Mouse (Mus musculus) monocyte, adult 5-6 weeks (primary cell): Measurements from ENCODE around the gene Brat1. TPM values are rescaled to one million over a fixed set of nuclear protein-coding genes. Genes with fewer than 3 reads are reported as not detected.
"Not testable (repeated sequence)": the region's sequence is repeated elsewhere in the genome, so short reads cannot be mapped to it uniquely, and the experiment has no call there.

Experiments used
- ATAC-seq: fragments of 153-309, 156-312 bp; replicated peaks from 2 replicates; pipeline ENCODE4 v1.8.0; 2017; ENCODE audit warnings: mild to moderate bottlenecking; ENCODE audit not compliant: low TSS enrichment, insufficient number of reproducible peaks, severe bottlenecking, poor library complexity, low FRiP score
- total RNA-seq: library from RNA; stranded (forward); fragments of 200-1000, 200-491, 200-594 nt; gene quantifications from 3 replicates; pipeline ENCODE4 v1.2.3, GENCODE M21; 2017

The Brat1 gene
- total RNA-seq = 3.9 to 13.9 TPM (median 6.1 TPM) in 3 replicates

DNA sequence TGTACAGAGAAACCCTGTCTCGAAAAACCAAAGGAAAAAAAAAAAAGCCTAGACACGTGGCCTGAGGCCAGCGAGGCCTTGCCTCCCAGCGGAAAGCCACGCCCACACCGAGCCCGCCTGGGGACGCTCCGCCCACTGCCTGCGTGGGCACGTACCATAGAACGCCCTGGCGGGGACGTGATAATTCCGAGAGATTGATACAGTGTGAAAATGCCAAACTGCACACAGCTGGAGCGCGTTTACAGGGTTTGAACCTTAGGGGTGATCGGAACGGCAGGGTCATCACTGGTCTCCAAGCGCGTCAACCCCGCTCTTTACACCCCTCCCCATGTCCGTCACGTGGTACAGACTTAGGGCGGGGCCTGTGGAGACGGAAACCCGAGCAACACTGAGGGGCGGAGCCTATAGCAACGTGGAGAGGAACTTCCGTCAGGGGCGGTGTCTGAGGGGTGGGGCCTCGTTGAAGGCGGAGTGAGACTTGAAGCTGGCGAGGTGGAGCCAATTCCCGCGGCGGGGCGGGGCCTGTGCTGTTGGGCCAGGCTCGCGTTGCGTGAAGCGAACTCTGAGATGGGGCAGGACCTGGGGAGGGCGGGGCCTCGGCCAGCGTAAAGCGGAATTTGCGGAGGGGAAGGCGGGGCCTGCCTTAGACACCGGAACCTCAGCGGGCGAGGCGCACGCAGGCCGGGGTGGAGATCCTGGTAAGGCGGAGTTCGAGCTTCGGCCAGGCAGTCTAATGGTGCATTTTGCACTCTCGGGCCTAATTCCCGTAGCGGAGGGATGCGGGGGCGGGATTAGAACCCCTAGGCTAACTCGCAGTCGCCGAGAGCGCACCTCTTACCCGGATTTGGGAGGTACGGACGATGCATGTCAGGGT lies at the start of gene Brat1:
Gene Brat1 (plus strand): TSS at position 634 of the 874 bp plus-strand sequence.
- peak; percentile 88 for ATAC-seq

DNA sequence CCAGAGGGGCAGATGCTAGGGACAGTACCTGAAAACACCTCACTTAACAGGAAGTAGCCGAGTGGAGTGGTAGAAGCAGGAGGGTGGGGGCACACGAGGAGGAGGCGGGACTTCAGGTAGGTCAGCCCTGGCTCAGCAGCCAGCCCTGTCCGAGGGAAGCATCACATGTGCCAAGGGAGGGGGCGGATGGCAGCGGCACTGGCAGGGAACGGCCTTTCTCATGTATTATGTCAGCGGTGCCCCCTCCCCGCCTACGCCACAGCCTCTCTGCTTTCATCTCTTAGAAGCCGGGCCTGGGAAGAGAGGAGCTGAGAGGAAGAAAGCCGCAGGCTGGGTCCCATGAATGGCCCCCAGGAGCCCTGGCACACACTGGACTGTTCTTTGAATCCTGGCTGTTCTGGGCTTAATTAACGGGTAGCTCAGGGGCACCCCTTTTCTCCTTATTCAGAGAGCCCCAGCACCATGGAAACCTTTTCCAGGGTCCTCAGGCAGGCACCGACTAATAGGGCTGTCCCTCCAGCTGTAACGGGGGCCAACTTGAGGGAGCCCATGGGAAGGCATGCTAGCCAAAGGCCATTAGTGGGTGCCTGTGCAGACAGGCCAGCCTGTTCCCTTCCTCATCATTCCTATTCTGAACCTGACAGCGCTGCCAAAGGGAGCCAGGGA lies 45.1 kb upstream of the Brat1 start:
- ATAC-seq = no peak

DNA sequence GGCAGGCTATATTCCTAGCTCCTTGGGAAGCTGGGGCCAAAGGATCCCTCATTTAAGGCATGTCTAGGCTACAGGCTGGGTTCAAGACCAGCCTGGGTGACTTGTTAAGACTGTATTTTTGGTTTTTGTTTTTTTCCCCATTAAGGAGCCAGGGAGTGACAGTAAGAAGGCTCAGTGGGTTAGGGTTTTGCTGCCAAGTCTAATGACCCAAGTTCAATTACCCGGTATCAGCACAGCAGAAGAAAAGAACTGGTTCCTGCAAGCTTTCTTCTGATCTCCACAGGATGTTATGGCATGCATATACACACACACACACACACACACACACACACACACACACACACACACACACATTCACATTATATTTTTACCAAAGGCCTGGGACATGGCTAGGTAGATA lies 44.4 kb upstream of the Brat1 start:
- no peak for ATAC-seq

DNA sequence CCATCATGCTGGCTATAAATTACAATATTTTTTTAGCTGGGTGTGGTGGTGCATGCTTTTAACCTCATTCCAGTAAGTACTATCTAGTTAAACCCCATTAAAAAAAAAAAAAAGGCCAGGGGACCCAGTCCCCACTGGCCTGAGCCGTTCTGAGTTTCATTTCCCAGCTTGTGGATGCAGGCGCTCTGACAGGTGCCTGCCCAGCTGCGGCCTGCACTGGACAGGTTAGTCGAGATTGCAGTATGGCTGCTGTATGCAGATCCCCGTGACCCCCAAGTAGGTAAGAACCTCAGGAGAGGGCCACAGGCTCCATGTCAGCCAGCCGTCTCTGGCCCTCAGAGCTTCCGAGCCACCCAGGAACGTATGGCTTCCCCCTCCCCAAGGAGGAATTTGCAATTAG lies 43.4 kb upstream of the Brat1 start:
- ATAC-seq = no peak

DNA sequence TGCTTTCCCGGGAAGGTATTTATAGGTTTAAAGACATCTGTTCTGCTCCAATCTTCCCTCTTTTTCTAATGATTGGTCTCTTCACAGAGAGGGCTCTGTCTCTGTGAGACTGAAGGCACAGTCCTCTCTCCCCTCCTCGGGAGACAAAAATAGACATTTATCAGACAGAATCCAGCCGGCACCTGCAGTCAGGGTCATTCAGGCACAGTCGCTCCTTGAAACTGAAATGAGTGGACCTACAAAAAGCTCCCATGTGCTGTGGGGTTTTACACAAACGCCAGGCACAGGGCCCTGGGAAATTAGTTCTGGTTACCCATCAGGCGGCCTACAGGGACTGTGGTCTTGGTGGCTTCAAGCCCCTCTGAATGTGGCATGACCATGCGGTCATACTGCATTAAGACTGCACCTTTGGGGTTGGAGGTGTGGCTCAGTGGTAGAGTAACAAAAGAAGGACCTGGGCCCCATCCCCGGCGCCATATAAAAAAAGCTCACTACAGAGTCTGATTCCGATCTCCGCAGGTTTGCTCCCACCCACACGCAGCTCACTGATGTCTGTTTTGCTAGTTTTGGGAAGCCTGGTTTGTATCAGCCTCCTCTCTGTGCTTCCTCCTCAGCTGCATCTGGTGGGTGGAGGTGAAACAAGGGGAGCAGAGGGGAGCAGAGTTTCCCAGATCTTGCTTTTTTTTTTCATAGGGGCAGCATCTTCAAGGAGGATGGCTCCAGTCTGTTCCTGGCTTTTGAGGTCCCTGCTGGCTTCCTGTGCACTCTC lies 42.8 kb upstream of the Brat1 start:
- ATAC-seq = no peak

DNA sequence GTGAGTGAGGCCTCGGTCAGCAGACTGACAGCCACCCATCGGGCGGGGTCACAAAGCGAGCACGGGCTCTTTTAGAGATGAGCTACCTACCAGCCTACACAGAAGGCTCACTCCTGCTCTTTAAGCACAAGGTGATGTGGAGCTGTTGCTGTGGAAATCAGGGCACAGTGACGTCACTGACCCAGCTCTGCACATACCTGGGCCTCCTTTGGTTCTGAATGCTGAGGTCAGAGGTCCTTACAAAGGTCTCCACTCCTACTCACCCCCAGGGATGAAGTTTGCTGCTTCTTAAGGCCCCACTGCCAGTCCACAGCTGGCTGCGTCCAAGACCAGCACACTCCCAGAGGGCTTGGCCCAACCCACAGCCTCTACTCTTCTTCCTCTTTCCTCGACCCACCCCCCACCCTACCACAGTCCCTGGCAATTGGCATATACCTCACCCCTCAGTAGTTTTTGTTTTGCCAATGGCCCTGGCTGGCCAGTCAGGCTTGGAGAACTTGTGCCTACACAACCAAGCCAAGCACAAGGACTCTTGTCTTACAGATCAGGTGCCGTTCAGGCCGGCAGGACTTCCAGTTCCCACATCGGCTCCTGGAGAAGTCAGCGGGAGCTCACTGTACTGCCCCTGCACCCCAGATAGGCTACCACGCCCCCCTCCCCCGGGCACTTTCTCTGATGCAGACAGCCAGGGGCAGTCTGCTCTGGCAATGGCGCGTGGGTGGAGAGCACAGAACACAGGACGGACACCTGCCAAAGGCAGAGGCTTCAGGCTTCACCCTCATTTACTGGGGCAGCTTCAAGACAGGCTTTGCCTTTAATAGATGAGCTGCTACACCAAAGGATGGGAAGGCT lies 41.8 kb upstream of the Brat1 start:
- ATAC-seq = peak; percentile 38; the same call in 1 of the 2 replicates

DNA sequence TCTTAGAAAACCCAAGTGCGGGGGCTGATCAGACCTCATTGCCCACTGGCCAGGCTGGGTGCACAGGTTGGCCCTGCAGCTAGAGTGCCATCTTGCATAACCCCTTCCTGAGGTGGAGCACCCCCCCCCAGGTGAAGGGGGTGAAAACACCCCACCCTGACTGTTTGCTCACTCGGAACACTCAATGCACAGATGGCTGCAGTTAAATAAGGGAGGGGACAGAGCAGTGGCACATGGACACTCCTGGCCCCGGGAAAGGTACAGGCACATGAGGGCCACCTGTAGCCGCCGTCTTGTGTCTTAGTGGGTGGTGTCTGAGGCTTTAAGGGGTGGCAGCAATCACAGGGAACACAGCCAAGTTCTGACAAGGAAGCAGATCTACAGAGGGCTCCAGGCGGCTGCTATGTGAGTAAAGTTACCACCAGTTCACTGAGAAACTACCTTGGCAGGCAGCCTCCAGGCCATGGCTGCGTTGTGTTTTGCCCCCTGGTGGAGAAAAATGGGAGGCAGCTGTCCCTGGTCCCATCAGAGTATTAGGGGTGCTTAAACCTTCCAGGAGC lies 41.1 kb upstream of the Brat1 start:
- ATAC-seq = peak; percentile 63

DNA sequence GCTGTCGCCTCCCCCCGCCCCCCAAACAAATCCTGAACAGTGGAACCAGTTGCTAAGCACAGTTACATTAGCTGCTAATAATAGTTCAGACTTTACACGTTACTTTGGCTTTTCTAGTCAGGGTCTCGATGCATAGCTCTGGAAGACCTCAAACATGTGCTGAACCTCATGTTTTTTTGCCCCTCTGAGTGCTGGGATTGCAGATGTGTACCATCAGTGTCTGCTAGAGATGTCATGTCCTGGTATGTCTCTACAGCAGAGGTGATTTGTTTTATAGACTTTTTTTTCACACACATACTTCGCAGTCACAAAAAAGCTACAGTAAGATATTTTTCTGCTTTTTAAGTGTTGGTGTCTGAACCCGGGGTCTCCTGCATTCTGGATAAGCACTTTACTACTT lies 32.7 kb upstream of the Brat1 start:
- ATAC-seq = no peak

DNA sequence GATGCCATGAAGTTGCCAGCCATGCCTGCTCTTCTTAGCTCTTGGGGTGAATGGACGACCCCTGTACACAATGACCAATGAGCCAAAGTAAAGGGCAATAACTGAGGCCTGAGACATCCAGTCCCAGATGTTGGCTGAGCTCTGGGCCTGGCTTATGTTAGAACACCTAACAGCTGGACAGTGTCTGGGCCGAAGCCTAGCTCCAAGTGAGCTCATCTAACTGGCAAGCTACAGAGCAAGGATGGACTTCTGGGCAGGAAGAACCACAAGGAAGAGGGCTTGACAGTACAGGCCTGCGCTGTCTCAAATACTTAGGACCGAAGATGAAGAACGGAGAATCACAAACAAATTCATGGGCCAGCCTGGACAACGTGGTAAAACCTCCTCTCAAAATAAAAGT lies 32.2 kb upstream of the Brat1 start:
- ATAC-seq = not testable (repeated sequence)

DNA sequence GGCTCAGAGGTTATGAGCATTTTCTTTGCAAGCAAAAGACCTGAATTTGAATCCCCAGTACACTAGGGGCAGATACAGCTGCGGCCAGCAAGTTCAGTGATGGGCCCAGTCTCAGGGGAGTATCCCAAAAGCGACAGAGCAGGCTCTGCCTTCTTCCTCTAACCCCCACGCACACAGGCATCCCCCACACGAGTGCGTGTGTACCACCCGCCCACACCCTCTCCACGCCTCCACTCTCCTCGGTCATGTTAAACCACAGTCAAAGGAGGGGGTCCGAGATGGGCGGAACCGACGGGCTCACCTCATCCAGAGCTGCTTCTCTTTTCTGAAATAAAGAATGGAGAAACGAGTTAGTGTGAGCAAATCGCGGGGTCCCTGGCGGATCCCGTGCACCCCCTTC lies 30.8 kb upstream of the Brat1 start:
- no peak for ATAC-seq

DNA sequence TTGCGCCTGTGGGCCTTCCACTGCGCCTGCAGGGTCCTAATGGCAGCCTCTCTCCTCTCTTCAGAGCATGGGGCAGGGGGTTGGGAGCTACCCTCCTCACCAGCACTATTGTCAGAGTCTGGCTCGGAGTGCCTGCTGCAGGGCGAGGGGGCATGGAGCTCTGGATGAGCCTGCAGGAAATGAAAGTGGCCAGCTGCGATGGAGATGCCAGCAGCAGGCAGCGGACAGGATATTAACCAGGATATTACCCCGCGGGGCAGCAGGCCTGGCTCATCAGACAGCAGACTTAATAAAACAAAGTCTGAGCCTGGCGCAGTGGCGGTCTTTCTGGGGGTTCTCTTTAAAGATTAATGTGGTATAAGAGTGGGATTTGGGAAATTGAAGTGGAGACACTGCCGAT lies 29.7 kb upstream of the Brat1 start:
- ATAC-seq = no peak

DNA sequence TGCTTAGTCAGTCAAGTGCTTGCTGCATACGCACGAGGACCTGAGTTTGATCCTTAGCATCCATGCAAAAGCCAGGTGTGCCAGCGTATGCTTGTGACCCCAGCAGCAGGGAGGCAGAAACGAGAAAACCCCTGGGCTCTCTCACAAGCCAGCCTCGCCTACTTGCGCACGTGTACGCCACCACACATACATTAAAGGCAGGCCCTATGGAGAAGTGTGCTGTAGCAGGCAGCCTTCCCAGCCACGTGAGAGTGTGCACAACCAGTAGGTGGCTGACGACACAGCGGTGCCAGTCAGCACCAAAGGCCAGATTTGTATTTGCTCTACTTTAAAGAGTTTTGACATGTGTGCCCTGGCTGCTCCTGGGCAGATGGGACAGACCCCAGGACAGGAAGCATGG lies 29.2 kb upstream of the Brat1 start:
- no peak for ATAC-seq

DNA sequence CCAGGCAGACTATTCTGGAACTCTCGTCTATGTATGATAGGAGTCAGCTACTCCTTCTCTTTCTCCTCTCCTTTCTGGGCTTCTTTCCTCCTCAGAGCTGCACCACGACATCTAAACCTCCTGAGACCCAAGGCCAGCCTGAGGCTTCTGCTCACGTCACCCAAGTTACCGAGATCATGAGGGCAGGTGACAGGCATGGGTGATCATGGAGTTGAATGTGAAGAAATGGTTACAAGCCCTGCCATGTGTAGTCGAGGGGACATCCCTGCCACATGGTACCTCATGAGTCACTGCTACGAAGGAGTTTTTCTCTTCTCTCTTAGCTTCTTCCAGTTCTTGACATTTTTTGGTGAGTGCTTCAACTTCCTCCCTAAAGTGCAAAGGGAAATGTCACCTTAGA lies 27.7 kb upstream of the Brat1 start:
- ATAC-seq = no peak

DNA sequence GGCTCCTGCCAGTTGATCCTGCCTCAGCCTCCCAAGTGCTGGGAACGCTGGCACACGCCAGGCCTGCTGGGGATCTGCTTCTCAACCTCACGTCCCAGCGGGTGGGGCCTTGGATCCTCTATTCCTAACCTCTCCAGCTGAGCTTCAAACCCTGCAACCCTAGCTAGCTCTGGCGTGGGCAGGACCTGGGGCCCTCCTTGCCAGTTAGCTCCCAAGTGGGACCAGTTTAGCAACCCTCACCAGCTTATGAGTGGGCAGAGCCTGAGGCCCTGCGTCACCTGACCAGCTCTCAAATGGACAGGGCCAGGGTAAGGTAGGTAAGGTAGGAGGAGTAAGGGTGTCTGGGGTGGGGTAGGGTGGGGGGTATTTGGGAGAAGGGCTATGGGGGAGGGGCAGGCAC lies 24.8 kb upstream of the Brat1 start:
- no peak for ATAC-seq

DNA sequence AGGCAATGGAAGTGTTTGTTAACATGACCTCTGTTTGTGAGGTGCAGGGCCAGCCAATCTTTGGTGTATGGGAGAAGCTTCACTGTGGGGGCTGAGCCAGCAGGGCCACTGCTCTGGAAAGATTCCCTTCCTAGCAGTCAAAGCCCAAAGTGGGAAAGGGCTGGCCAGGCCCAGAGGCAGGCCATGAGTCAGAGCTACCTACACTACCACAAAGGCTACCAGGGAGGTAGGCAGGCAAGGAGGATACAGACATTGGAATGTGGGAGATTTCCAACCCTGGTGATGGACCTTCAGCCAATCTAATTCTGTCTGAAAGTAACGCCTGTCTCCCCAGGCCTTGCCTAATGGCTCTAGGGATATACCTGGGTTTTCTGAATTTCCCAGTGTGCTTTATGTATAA lies 23.9 kb upstream of the Brat1 start:
- ATAC-seq = no peak

DNA sequence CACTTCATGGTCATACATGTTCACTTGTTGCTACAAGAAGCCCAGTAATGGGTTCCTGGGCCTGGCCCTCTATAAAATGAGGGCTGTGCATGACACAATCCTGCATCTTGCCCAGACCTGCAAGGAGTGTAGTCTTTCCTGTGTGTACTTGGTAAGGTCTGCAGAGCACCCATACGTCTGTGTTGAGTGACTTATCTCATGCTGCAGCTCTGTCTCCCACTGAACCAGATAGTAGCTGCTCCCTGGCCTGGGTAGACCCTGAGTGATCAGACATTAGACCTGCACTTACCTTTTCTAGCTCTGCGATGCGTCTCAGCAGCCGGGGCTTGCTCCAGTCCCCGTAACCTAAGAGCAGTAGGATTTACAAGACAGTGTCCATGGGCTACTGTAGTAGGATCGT lies 22.7 kb upstream of the Brat1 start:
- ATAC-seq = no peak

DNA sequence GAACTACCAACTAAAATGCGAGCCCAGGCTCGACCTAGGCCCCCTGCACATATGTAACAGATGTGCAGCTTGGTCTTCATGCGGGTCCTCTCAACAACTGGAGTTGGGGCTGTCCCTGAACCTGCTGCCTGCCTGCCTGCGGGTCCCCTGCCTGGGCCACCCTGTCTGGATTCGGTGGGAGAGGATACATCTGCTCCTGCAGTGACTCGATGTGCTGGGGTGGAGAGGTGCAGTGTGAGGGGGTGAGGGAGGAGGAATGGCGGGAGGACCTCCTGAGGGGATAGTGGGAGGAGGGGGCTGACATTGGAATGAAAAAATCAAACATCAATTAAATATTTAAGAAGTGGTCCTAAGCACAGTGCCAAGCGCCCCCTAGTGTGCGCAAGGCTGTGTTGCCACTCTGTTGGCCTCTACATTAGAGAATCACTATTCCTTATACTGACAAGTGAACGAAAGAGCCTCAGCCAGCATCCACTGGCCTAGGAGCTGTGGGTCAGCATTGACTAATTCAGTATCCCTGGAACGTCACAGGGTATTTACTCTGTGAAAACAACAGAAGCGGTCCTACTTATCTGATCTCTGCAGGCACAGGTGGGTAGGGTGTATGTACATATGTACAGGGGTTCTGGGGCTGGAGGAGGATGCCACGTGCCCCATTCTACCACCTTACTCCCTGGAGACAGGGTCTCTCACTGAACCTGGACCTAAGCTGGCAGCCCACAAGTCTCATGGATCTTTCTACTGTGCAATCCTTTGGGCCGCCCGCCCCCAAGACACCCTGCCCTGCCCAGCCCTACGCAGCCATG lies 20.3 kb upstream of the Brat1 start:
- ATAC-seq = no peak; the same call in 1 of the 2 replicates

DNA sequence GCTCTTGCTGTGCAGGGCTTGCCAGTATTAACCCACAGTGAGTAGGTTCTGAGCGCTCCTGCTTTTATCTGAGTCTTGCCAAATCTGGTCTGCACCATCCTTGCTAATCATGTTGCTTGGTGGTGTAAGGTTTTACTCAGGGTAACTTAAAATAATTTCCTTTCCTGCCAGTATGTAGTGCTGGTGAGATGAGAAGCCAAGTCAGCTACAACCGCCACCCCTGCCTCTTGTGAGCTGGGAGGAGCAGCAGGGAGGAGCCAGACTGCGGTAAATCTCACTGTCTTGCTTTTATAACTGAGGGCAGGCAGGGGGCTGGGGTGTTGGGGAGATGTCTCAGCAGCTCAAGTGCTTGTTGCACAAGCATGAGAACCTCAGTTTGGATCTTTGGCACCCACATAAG lies 16.4 kb upstream of the Brat1 start:
- no peak for ATAC-seq
